Mouse (Mus musculus) MEL (cell line): ENCODE results near the gene Adm.

Experiments used
- CHD1 ChIP-seq: IDR thresholded peaks from 2 replicates; pipeline ENCODE4 v1.6.1; 2012; ENCODE audit warnings: low read depth, mild to moderate bottlenecking, inconsistent platforms, low read length, improper control_type of control experiment
- EP300 ChIP-seq, 2 experiments: IDR thresholded peaks; 2 replicates each; pipeline ENCODE4 v1.6.1; 2011; ENCODE audit warnings: improper control_type of control experiment in 2 of 2, low read length in 2 of 2, low read depth in 1 of 2, mild to moderate bottlenecking in 1 of 2
- KAT2A ChIP-seq: conservative IDR thresholded peaks from 2 replicates; pipeline ENCODE4 v1.6.1; 2012; ENCODE audit warnings: low read depth, low read length, improper control_type of control experiment, inconsistent platforms
- MYB ChIP-seq: IDR thresholded peaks from 2 replicates; pipeline ENCODE4 v1.6.1; 2011; ENCODE audit warnings: mild to moderate bottlenecking, low read depth, low read length, improper control_type of control experiment
- POLR2A ChIP-seq, 2 experiments: IDR thresholded peaks; 2 replicates each; pipeline ENCODE4 v1.6.1; 2011 to 2012; ENCODE audit warnings: low read length in 2 of 2, mild to moderate bottlenecking in 2 of 2, control low read depth in 1 of 2, improper control_type of control experiment in 1 of 2, low read depth in 1 of 2, moderate library complexity in 1 of 2; ENCODE audit not compliant: control insufficient read depth in 1 of 2, insufficient read depth in 1 of 2, poor library complexity in 1 of 2
- TBP ChIP-seq: IDR thresholded peaks from 2 replicates; pipeline ENCODE4 v1.8.0; 2011; ENCODE audit warnings: low read depth, low read length, improper control_type of control experiment

GRCm38 (mm10) chr7:110650491-110650890, 23.0 kb downstream of the Adm start:
- TF ChIP-seq TBP (no peak), MYB (no peak), KAT2A (no peak), POLR2A (IDR thresholded peaks at IDR 0.05; ENCODE audit: control insufficient read depth in 1 of 2, insufficient read depth in 1 of 2, low read depth in 1 of 2, low read length in 2 of 2, poor library complexity in 1 of 2) (no peak), CHD1 (no peak), EP300 (IDR thresholded peaks at IDR 0.05; ENCODE audit: low read depth in 1 of 2, low read length in 2 of 2) (no peak)
